Mouse (Mus musculus) ES-E14 (cell line): ENCODE results near the gene Tpm3. TPM values are rescaled to one million over a fixed set of nuclear protein-coding genes. Genes with fewer than 3 reads are reported as not detected.

Experiments used
- DNase-seq: peaks from one replicate; pipeline ENCODE4 v3.0.0-alpha.2; 2013; ENCODE audit warnings: low read depth, low spot score
- H3K27ac ChIP-seq: 2 replicates; pipeline ENCODE4 v1.5.1; 2012; ENCODE audit warnings: low read depth, mild to moderate bottlenecking, low read length, moderate library complexity, mixed read lengths; ENCODE audit not compliant: poor library complexity, insufficient read depth, severe bottlenecking
- H3K36me3 ChIP-seq: 2 replicates; pipeline ENCODE4 v1.6.1; 2012; ENCODE audit warnings: mild to moderate bottlenecking, low read length, moderate library complexity, mixed read lengths; ENCODE audit not compliant: control insufficient read depth, poor library complexity, insufficient read depth, severe bottlenecking
- H3K4me1 ChIP-seq, 2 experiments: fragments of 150-350 bp in 1 of 2; sonication (generic) in 1 of 2; 2 replicates each; pipeline ENCODE4 v1.6.1; 2012; ENCODE audit warnings: low read length in 2 of 2, mild to moderate bottlenecking in 1 of 2, mixed read lengths in 1 of 2; ENCODE audit not compliant: control insufficient read depth in 2 of 2, insufficient read depth in 2 of 2, poor library complexity in 1 of 2
- H3K4me3 ChIP-seq, 2 experiments: fragments of 150-350 bp in 1 of 2; sonication (generic) in 1 of 2; 2 replicates each; pipeline ENCODE4 v1.5.1; 2012; ENCODE audit warnings: low read length in 2 of 2, low read depth in 1 of 2, mild to moderate bottlenecking in 1 of 2, mixed read lengths in 1 of 2; ENCODE audit not compliant: insufficient read depth in 1 of 2, poor library complexity in 1 of 2, severe bottlenecking in 1 of 2
- H3K9ac ChIP-seq: 2 replicates; pipeline ENCODE4 v1.6.1; 2012; ENCODE audit warnings: low read depth, mild to moderate bottlenecking, low read length, mixed read lengths; ENCODE audit not compliant: poor library complexity, insufficient read depth, severe bottlenecking
- H3K9me3 ChIP-seq: fragments of 150-350 bp; sonication (generic); 2 replicates; pipeline ENCODE4 v1.6.1; 2012; ENCODE audit warnings: low read depth, mild to moderate bottlenecking, low read length; ENCODE audit not compliant: control insufficient read depth, insufficient read depth
- CHD2 ChIP-seq: IDR thresholded peaks from 2 replicates; pipeline ENCODE4 v1.6.1; 2014; ENCODE audit warnings: mild to moderate bottlenecking, low read depth, low read length, inconsistent platforms
- HCFC1 ChIP-seq: IDR thresholded peaks from 2 replicates; pipeline ENCODE4 v1.6.1; 2012; ENCODE audit warnings: low read length, inconsistent platforms, borderline replicate concordance; ENCODE audit not compliant: insufficient read depth
- MAFK ChIP-seq: IDR thresholded peaks from 2 replicates; pipeline ENCODE4 v1.6.1; 2014; ENCODE audit warnings: mild to moderate bottlenecking, low read depth, low read length, inconsistent platforms; ENCODE audit not compliant: insufficient read depth
- ZC3H11A ChIP-seq: IDR thresholded peaks from 2 replicates; pipeline ENCODE4 v1.6.1; 2012; ENCODE audit warnings: low read depth, mild to moderate bottlenecking, inconsistent platforms, low read length, borderline replicate concordance
- ZNF384 ChIP-seq: IDR thresholded peaks from 2 replicates; pipeline ENCODE4 v1.6.1; 2012; ENCODE audit warnings: low read depth, low read length, inconsistent platforms
- in situ Hi-C, 2 experiments: fragments of 600-800 bp; cut with MboI; formaldehyde crosslinking; loops; one replicate each; pipeline ENCODE4 v1.15.1; 2025; ENCODE audit warnings: low sequenced_read_pairs in 2 of 2, inconsistent platforms in 1 of 2; ENCODE audit not compliant: unreplicated experiment in 2 of 2
- total RNA-seq: library from RNA; depleted of rRNA; stranded (reverse); fragments of 300-350 nt; gene quantifications from 2 replicates; pipeline ENCODE4 v1.2.3, GENCODE M21; 2012

The Tpm3 gene
- total RNA-seq, 1 experiment = 287 TPM

DNA sequence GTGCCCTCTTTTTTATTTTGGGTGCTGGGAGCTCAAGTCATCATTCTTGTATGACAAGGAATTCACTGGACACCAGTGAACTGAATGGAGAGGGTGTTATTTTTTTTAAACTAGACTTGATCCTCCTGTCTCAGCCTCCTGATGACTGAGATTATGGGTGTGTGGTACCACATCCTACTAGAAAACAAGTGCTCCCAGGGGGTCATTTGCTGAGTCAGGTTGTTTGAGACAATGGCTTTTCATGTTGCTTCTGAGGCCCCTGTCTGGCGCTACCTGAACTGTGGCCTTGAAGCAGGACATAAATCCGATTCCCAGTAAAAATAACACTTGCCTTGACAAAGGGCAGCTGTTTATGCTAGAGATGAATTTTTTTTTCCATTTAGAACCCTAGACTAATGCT, 30.7 kb downstream of the Tpm3 start:
- TF ChIP-seq CHD2 (no peak), MAFK (peak; percentile 85)

DNA sequence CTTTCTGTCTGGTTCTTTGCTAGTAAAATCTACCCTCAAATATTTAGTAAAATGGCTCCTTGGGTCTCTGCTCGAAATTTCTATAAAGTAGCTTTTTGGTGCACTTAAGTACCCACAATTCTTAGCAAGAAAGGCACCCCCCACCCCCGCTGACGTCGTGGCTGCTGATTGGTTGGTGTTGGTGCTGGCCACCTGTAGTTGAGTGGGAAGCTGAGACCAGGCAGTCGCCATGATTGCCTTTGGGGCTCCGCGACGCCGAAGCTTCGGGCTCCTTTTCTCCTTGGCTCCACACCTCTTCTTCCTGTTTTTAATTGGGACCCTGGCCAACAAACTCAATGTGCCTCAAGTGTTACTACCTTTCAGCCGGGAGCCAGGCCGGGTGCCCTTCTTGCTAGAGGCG, 31.5 kb downstream of the Tpm3 start, which contains the start of gene Nup210l:
Gene Nup210l (plus strand): TSS at position 195 of the 400 bp plus-strand sequence.
- TF ChIP-seq CHD2 (no peak), ZNF384 (no peak), HCFC1 (no peak), ZC3H11A (no peak), MAFK (no peak)
- Histone ChIP-seq H3K9ac (no peak within 1 kb of the TSS; the same call in 1 of the 2 replicates), H3K9me3 (no peaks in the 10 kb centered on the region), H3K4me3 (no peak within 1 kb of the TSS), H3K36me3 (peaks cover 9% of the 10 kb centered on the region), H3K4me1 (peaks cover 1 to 11% of the 10 kb centered on the region in 2 experiments), H3K27ac (no peak within 1 kb of the TSS)
- DNase-seq = no peak
- in situ Hi-C loops = no loop called here

More for the DNA sequence above, 30.7 kb downstream of the Tpm3 start:
- Histone ChIP-seq H3K9ac (no peak overlapping the region), H3K36me3 (peaks cover 14% of the 10 kb centered on the region), H3K9me3 (no peaks in the 10 kb centered on the region), H3K4me1 (peaks cover 4 to 15% of the 10 kb centered on the region in 2 experiments), H3K4me3 (no peak overlapping the region), H3K27ac (no peak overlapping the region)
- DNase-seq = no peak
- in situ Hi-C loops = no loop called here

DNA sequence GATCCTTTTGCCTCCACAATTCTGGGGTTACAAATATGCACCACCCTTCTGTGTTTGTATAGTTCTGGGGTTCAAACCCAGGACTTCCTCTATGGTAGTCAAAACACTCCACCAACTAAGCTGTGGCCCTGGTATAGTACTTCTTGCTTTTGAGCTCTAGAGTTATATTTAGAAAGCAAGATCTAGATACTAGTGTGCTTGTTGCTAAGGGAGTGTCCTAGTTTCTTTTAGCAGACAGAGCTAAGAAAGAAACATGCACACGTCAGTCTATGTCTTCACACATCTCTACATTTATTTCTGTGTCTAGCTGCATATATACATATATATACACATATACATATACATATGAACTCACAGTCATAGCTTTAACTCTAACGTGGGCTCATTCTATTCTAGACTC, 39.3 kb downstream of the Tpm3 start:
- Histone ChIP-seq H3K9ac (no peak overlapping the region), H3K36me3 (no peaks in the 10 kb centered on the region), H3K4me3 (no peak overlapping the region), H3K27ac (no peak overlapping the region), H3K9me3 (no peaks in the 10 kb centered on the region), H3K4me1 (no peaks in the 10 kb centered on the region)
- no peak for DNase-seq
- in situ Hi-C loops = no loop called here
- TF ChIP-seq MAFK = no peak
- no peak for TF ChIP-seq ZC3H11A
- TF ChIP-seq CHD2 = no peak
- TF ChIP-seq HCFC1 = no peak
- no peak for TF ChIP-seq ZNF384

DNA sequence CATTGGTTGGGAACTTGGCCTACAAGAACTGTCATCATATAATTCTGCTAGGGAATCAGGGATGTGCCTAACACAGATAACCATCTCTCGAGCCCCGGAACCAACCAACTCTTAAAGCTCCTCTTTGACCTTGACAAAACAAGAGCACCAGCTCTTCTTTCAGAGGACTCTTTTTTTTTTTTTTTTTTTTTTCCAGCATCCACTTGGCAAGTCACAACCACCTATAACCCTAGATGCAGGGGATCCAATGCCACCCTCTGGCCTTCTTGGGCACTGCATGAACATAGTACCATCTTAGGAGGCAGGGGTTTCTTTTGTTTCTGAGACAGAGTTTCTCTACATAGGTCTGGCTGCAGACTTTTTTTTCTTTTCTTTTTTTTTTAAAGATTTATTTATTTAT, 41.9 kb downstream of the Tpm3 start:
- TF ChIP-seq ZC3H11A (no peak), ZNF384 (peak; percentile 93)
- H3K36me3 ChIP-seq = no peaks in the 10 kb centered on the region
- no peak overlapping the region for H3K9ac ChIP-seq
- in situ Hi-C loops = no loop called here
- peaks cover 0 to 3% of the 10 kb centered on the region in 2 experiments; a peak in 1 of 4 replicates for H3K4me1 ChIP-seq
- no peak overlapping the region for H3K4me3 ChIP-seq
- no peak overlapping the region for H3K27ac ChIP-seq
- H3K9me3 ChIP-seq = no peaks in the 10 kb centered on the region
- DNase-seq = no peak

DNA sequence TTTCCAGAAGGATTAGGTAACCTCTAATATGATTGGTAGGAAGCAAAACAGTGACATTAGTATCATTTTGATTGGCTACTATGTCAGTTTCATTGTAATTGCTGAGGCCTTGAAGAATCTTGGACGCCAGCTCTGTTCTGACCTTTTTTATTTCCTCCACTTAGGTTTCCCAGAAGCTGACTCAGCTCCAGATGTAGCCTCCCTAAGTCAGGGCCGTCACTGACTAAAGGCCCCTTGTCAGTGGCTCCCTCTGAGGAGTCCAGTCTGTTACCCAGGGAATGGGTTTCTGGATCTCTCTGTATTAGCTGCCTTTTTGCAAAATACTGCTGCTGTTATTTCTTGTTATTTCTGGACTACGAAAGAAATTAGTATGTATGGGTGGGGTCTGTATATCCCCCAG, 43.1 kb downstream of the Tpm3 start:
- no peak overlapping the region for H3K27ac ChIP-seq
- no peaks in the 10 kb centered on the region for H3K9me3 ChIP-seq
- TF ChIP-seq ZC3H11A (no peak), HCFC1 (no peak), CHD2 (no peak), ZNF384 (no peak), MAFK (no peak)
- no peak for DNase-seq
- in situ Hi-C loops = no loop called here
- no peak overlapping the region for H3K9ac ChIP-seq
- peaks cover 0 to 3% of the 10 kb centered on the region in 2 experiments; a peak in 1 of 4 replicates for H3K4me1 ChIP-seq
- no peaks in the 10 kb centered on the region for H3K36me3 ChIP-seq
- no peak overlapping the region for H3K4me3 ChIP-seq
